Mouse (Mus musculus) neural tube, embryonic 11.5 days (tissue): Measurements from ENCODE around the gene Pygo2. TPM values are rescaled to one million over a fixed set of nuclear protein-coding genes. Genes with fewer than 3 reads are reported as not detected.
A peak's percentile ranks its signal among the peaks of the same experiment; 100 is the strongest.

Experiments
- ATAC-seq: fragments of 200-750 bp; cut with Nextera tagmentation; 2 replicates; pipeline ENCODE4 v1.8.0; 2017; ENCODE audit warnings: moderate number of reproducible peaks, mild to moderate bottlenecking, moderate TSS enrichment, moderate library complexity; ENCODE audit not compliant: insufficient read depth, low FRiP score, low TSS enrichment
- DNase-seq: peaks from one replicate; pipeline ENCODE4 v3.0.0-alpha.2; 2015; ENCODE audit warnings: low spot score
- H3K27ac ChIP-seq: fragments of 300-500 bp; sonication (generic); 2 replicates; pipeline ENCODE4 v1.5.1; 2014; ENCODE audit warnings: low read depth, mild to moderate bottlenecking, low read length
- H3K27me3 ChIP-seq: fragments of 300-500 bp; sonication (generic); 2 replicates; pipeline ENCODE4 v1.6.1; 2014; ENCODE audit warnings: mild to moderate bottlenecking, low read length, mixed read lengths; ENCODE audit not compliant: control insufficient read depth, insufficient read depth
- H3K36me3 ChIP-seq: fragments of 300-500 bp; sonication (generic); 2 replicates; pipeline ENCODE4 v1.6.1; 2014; ENCODE audit warnings: mild to moderate bottlenecking, low read length, moderate library complexity, mixed read lengths; ENCODE audit not compliant: control insufficient read depth, insufficient read depth
- H3K4me1 ChIP-seq: fragments of 300-500 bp; sonication (generic); 2 replicates; pipeline ENCODE4 v1.6.1; 2014; ENCODE audit warnings: low read length, mixed read lengths; ENCODE audit not compliant: control insufficient read depth, insufficient read depth
- H3K4me2 ChIP-seq: fragments of 300-500 bp; sonication (generic); 2 replicates; pipeline ENCODE4 v1.6.1; 2014; ENCODE audit warnings: low read depth, mild to moderate bottlenecking, moderate library complexity
- H3K4me3 ChIP-seq: fragments of 300-500 bp; sonication (generic); 2 replicates; pipeline ENCODE4 v1.5.1; 2014; ENCODE audit warnings: low read depth, low read length
- H3K9ac ChIP-seq: fragments of 300-500 bp; sonication (generic); 2 replicates; pipeline ENCODE4 v1.6.1; 2014; ENCODE audit warnings: mild to moderate bottlenecking, low read length
- H3K9me3 ChIP-seq: fragments of 300-500 bp; sonication (generic); 2 replicates; pipeline ENCODE4 v1.6.1; 2016; ENCODE audit warnings: low read length; ENCODE audit not compliant: control insufficient read depth
- WGBS: fragments of 180-500 bp; shearing (Covaris S2); extraction: QIAGEN DNeasy Blood & Tissue Kit; methylation state at CpG from one replicate; pipeline ENCODE4 v1.1.7; 2014; 5-methylcytosine and 5-hydroxymethylcytosine counted together
- polyA plus RNA-seq: library from polyadenylated mRNA; unstranded; fragments of >200 nt; fragmentation: Nextera tagmentation; extraction: Ambion mirVana; gene quantifications from 2 replicates; pipeline ENCODE4 v1.2.1, GENCODE M21; 2014

The Pygo2 gene
- polyA plus RNA-seq, 1 experiment from 2014 or later, result 55.7 TPM

DNA sequence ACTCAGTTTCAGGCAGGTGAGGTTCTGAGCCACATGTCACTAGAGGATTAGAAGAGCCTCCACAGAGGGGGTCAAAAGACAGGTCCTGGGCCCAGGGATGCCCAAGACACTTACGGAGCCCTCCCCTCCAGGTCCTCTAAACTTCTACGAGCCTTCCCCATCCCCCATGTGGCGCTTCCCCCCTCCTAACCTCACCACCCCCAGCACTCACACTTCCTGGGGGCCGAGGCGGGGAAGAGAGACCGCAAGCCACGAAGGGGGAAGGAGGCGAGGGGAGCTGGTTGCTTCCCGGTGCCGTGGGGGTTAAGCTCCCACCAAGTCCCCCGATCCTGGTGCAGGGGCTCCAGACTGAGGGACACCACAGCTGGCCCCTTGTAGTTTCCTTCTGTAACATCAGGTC is 44.6 kb upstream of the Pygo2 start:
- Histone ChIP-seq H3K4me3 (no peak overlapping the region), H3K4me1 (no peaks in the 10 kb centered on the region), H3K4me2 (no peak overlapping the region), H3K9ac (no peak overlapping the region), H3K27ac (no peak overlapping the region), H3K27me3 (no peaks in the 10 kb centered on the region), H3K36me3 (no peaks in the 10 kb centered on the region), H3K9me3 (no peaks in the 10 kb centered on the region)
- DNase-seq (no peak), ATAC-seq (no peak)
- WGBS, result 59% methylated on average over 11 of the region's 11 CpGs

GRCm38 (mm10) chr3:89386438-89387420 is 43.3 kb upstream of the Pygo2 start:
- ATAC-seq, result no peak
- Histone ChIP-seq H3K36me3 (no peaks in the 10 kb centered on the region), H3K27ac (no peak overlapping the region), H3K4me3 (no peak overlapping the region), H3K4me1 (peaks cover 9% of the 10 kb centered on the region; the same call in 1 of the 2 replicates), H3K9me3 (no peaks in the 10 kb centered on the region), H3K9ac (no peak overlapping the region), H3K4me2 (no peak overlapping the region), H3K27me3 (no peaks in the 10 kb centered on the region)
- DNase-seq, result no peak
- 58% methylated on average over 17 of the region's 17 CpGs for WGBS

DNA sequence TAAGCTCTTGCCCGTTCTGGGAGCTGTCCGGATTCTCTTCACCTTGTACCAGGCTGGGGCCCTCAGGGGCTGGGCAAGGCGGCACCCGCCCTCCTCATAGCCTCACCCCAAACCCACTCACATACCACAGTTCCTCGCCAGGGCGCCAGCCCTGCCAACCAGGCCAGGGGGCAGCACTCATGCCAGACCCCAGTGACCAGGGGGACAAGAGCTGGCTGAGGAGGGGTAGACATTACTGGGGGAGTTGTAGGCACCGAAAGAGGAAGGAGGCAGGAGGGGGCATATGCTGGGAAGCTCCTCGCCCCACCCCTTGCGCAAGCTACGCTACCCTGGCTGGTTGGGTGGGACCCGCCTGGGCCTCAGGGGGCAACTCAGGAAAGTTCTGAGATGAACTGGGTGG is 42.4 kb upstream of the Pygo2 start:
- H3K27ac ChIP-seq, result no peak overlapping the region
- DNase-seq, result no peak
- no peaks in the 10 kb centered on the region for H3K36me3 ChIP-seq
- H3K9me3 ChIP-seq, result no peaks in the 10 kb centered on the region
- ATAC-seq, result no peak
- H3K9ac ChIP-seq, result no peak overlapping the region
- no peak overlapping the region for H3K4me2 ChIP-seq
- 78% methylated on average over 11 of the region's 11 CpGs for WGBS
- H3K27me3 ChIP-seq, result peaks cover 8% of the 10 kb centered on the region
- peaks cover 14% of the 10 kb centered on the region for H3K4me1 ChIP-seq
- H3K4me3 ChIP-seq, result no peak overlapping the region

- Histone ChIP-seq H3K4me2 (no peak overlapping the region), H3K4me1 (peaks cover 17% of the 10 kb centered on the region), H3K9ac (no peak overlapping the region), H3K27ac (no peak overlapping the region), H3K36me3 (no peaks in the 10 kb centered on the region), H3K27me3 (peaks cover 8% of the 10 kb centered on the region), H3K9me3 (no peaks in the 10 kb centered on the region), H3K4me3 (no peak overlapping the region)
- no peak for ATAC-seq
- DNase-seq, result no peak
- whole genome bisulfite sequencing, result 71% methylated on average over 11 of the region's 11 CpGs
Measured at GRCm38 (mm10) chr3:89388134-89388881, 41.7 kb upstream of the Pygo2 start.

- WGBS, result 62% methylated on average over 5 of the region's 6 CpGs
- no peaks in the 10 kb centered on the region for H3K36me3 ChIP-seq
- no peak overlapping the region for H3K4me3 ChIP-seq
- no peak overlapping the region for H3K9ac ChIP-seq
- H3K4me2 ChIP-seq, result no peak overlapping the region
- no peak overlapping the region for H3K27ac ChIP-seq
- H3K4me1 ChIP-seq, result peaks cover 21% of the 10 kb centered on the region
- no peak for ATAC-seq
- no peak for DNase-seq
- H3K9me3 ChIP-seq, result no peaks in the 10 kb centered on the region
- H3K27me3 ChIP-seq, result peaks cover 8% of the 10 kb centered on the region
Measured at GRCm38 (mm10) chr3:89388901-89389740, 40.9 kb upstream of the Pygo2 start.

DNA sequence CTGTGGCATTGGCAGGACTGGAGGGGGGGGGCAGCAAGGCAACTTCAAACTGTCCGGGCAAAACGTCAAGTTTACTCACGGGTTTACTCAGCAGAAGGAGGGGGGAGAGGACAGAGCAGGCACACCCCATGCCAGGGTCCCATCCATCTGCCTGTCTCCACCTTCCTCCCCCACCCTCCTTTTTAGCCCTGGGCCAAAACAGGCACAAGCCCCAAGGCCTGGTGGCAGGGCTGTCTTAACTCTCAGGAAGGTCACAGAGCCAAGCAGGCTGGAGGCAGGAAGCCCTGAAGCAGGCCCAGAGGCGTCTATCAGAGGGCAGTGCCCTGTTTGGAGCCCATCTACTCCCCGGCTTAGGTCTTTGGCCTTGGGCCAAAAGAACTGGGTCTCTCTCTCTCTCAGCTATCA is 39.9 kb upstream of the Pygo2 start:
- DNase-seq (no peak), ATAC-seq (no peak)
- Histone ChIP-seq H3K4me1 (peaks cover 26% of the 10 kb centered on the region), H3K9ac (no peak overlapping the region), H3K4me3 (no peak overlapping the region), H3K27ac (no peak overlapping the region), H3K4me2 (no peak overlapping the region), H3K9me3 (no peaks in the 10 kb centered on the region), H3K27me3 (peaks cover 8% of the 10 kb centered on the region), H3K36me3 (no peaks in the 10 kb centered on the region)
- WGBS, result 73% methylated on average over 5 of the region's 5 CpGs

- 13% methylated on average over 19 of the region's 19 CpGs for WGBS
- DNase-seq, result no peak
Measured at GRCm38 (mm10) chr3:89390699-89391662, 39.0 kb upstream of the Pygo2 start.

More at GRCm38 (mm10) chr3:89390699-89391662, 39.0 kb upstream of the Pygo2 start:
- Histone ChIP-seq H3K27ac (no peak overlapping the region), H3K4me2 (peak overlapping the region; percentile 99), H3K9me3 (no peaks in the 10 kb centered on the region), H3K4me3 (peak overlapping the region; percentile 48), H3K9ac (peak overlapping the region; percentile 56), H3K4me1 (peaks cover 31% of the 10 kb centered on the region), H3K27me3 (peaks cover 13% of the 10 kb centered on the region), H3K36me3 (no peaks in the 10 kb centered on the region)
- ATAC-seq, result no peak
